Mouse (Mus musculus) layer of hippocampus, adult 9-10 months (tissue): ENCODE measurements around the gene 4930430A15Rik.

Experiments
- DNase-seq: peaks from one replicate; pipeline ENCODE4 v3.0.0; 2022; ENCODE audit warnings: low spot score

4930430A15Rik gene

DNA sequence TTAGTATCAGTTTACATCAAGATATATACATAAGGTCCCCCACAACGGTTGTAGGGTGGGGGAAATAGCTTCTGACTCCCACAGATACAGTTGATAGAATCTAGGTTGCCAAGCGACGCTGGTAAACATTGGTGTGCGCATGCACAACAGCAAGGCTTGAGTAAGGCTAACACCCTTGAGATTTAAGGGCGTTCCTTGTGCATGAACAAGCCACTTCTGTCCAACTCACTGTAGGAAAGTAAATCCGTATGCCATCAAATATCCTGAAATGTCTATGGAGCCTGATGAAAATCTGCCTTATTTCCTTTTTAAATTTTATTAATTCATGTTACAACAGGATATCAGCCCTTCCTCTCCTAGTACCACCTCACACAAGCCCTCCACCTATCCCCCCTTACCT is at the start of gene 4930430A15Rik:
4930430A15Rik (minus strand) TSS at position 101 of the 400 bp plus-strand sequence.
- DNase-seq, result no peak

- no peak for DNase-seq
Observed at GRCm38 (mm10) chr2:111274006-111274405, 44.6 kb upstream of the 4930430A15Rik start, which contains the start of gene Olfr1277. Gene Olfr1277, minus strand, starts transcription at chr2:111274106.

DNA sequence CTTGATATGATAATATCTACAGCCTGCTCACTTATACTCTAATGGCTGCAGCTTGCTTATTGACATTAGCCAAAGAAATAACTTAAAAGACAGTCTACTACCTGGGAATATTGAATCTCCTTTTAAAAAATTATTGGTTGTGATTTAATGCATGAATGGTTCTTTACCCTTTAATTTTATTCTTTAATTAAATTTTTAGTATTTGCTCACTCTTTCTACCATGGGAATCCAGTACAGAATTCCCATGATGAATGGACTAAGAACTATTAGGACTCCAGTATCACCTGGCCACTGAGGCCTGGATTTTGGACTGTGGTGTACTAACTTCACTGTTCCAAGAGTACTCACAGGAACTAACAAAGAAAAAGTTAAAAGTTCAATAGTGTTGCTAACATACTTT is 24.8 kb upstream of the 4930430A15Rik start, which contains the start of gene Olfr1276:
Olfr1276 (plus strand) TSS at position 301 of the 400 bp plus-strand sequence.
- no peak for DNase-seq

DNA sequence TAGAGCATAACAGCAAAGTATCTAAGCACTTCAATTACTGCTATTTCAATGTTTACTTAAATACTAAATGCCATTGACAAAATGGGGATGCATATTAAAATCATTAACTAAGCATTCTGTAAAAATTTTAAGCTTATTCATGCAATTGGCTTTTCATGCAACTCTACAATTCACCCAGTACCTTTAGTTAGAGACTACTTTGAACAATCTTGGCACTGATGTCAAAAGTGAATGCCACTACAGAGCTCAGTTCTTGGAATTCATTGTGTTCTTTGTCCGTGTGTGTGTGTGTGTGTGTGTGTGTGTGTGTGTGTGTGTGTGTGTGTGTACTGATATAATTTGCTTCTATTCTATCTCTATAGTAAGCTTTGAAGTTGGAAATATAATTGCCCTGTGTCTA is 5.8 kb upstream of the 4930430A15Rik start, which contains the start of gene Olfr1275:
Olfr1275 (minus strand) TSS at position 101 of the 400 bp plus-strand sequence.
- DNase-seq, result no peak

GRCm38 (mm10) chr2:111182068-111182467 is 47.3 kb downstream of the 4930430A15Rik start:
- DNase-seq, result no peak

- no peak for DNase-seq
Observed at GRCm38 (mm10) chr2:111152836-111153235, 76.6 kb downstream of the 4930430A15Rik start, which contains the start of gene Gm15130. Gene Gm15130, minus strand, starts transcription at chr2:111152936.

- no peak for DNase-seq
Observed at GRCm38 (mm10) chr2:111135739-111136138, 93.7 kb downstream of the 4930430A15Rik start.
